In genomic region chr16:90072651-90073050, GRCm38 (mm10) we compare ENCODE assay signal across 7 mouse cellular contexts.
DNase-seq lines count a peak whose midpoint lies in the region; ATAC-seq and TF ChIP-seq lines count a peak whose summit lies in the region.

No protein-coding gene starts in this region.

- peak; percentile 32 for DNase-seq in G1E (ENCODE audit: low spot score)
- peak; percentile 12 for DNase-seq in c-Kit-negative CD71-positive TER-119-positive erythroid progenitor cells, embryonic 14.5 days (ENCODE audit: low read depth, low spot score)
- peak; percentile 73 for DNase-seq in kidney, postnatal 0 days (ENCODE audit: low spot score)
- peak; percentile 19 for DNase-seq in yolk sac, embryonic 10.5 days (ENCODE audit: low spot score)
- no peak for DNase-seq in spleen, postnatal 10 days (ENCODE audit: low spot score in 2 of 2)

- H3K4me3 ChIP-seq in G1E (ENCODE audit: low read depth, low read length): peak overlapping the region; percentile 23; the same call in 1 of the 2 replicates
- H3K4me3 ChIP-seq in heart, embryonic 15.5 days: peak overlapping the region; percentile 14
- H3K4me3 ChIP-seq in kidney, postnatal 0 days (replicated peaks; ENCODE audit: low read depth, low read length): no peak overlapping the region; the same call in 1 of the 2 replicates

- no peak for TF ChIP-seq CTCF in G1E (IDR thresholded peaks at IDR 0.05; ENCODE audit: low read depth, low read length)
- TF ChIP-seq CTCF in kidney, postnatal 0 days (IDR thresholded peaks at IDR 0.05; ENCODE audit: low read depth): no peak

- H3K9ac ChIP-seq in heart, embryonic 15.5 days: no peak overlapping the region
- no peak overlapping the region for H3K9ac ChIP-seq in kidney, postnatal 0 days (ENCODE audit: low read depth, low read length)

- ATAC-seq in G1E (ENCODE audit: extremely low read depth, insufficient number of reproducible peaks, low FRiP score, poor library complexity, severe bottlenecking): peak; percentile 12; the same call in 1 of the 2 replicates
- no peak for ATAC-seq in heart, embryonic 15.5 days (replicated peaks; ENCODE audit: insufficient number of reproducible peaks, insufficient read depth, low FRiP score, low read depth)
- ATAC-seq in kidney, postnatal 0 days (replicated peaks; ENCODE audit: low FRiP score, low read depth): 0 out of 2 replicates have a peak, but pooled peaks have one; percentile 10
- peak; percentile 64 for ATAC-seq in megakaryocyte-erythroid progenitor cell, adult 5-6 weeks (replicated peaks; ENCODE audit: low FRiP score, low TSS enrichment, poor library complexity, severe bottlenecking)

- WGBS in heart, embryonic 15.5 days: 20% methylated on average over 15 of the region's 15 CpGs
- 5% methylated on average over 15 of the region's 15 CpGs for WGBS in kidney, postnatal 0 days

- peaks cover 26% of the 10 kb centered on the region for H3K4me1 ChIP-seq in G1E (ENCODE audit: insufficient read depth, low read depth, low read length)
- peaks cover 18% of the 10 kb centered on the region for H3K4me1 ChIP-seq in heart, embryonic 15.5 days (replicated peaks)
- peaks cover 11% of the 10 kb centered on the region for H3K4me1 ChIP-seq in kidney, postnatal 0 days (replicated peaks; ENCODE audit: insufficient read depth, low read length)

- 0 out of 2 replicates have a peak overlapping the region, but pooled peaks have one; percentile 16 for H3K27ac ChIP-seq in heart, embryonic 15.5 days
- peak overlapping the region; percentile 78 for H3K27ac ChIP-seq in kidney, postnatal 0 days

- 0 out of 2 replicates have a peak, but pooled peaks cover 2% of the 10 kb centered on the region for H3K27me3 ChIP-seq in G1E (ENCODE audit: insufficient read depth, low read length)
- no peaks in the 10 kb centered on the region for H3K27me3 ChIP-seq in heart, embryonic 15.5 days
- no peaks in the 10 kb centered on the region for H3K27me3 ChIP-seq in kidney, postnatal 0 days (ENCODE audit: insufficient read depth, low read length)

- peak overlapping the region; percentile 49 for H3K4me2 ChIP-seq in heart, embryonic 15.5 days
- H3K4me2 ChIP-seq in kidney, postnatal 0 days (ENCODE audit: low read length): peak overlapping the region; percentile 37

- H3K9me3 ChIP-seq in G1E (replicated peaks): peaks cover 18% of the 10 kb centered on the region
- H3K9me3 ChIP-seq in heart, embryonic 15.5 days (replicated peaks): no peaks in the 10 kb centered on the region
- H3K9me3 ChIP-seq in kidney, postnatal 0 days (replicated peaks; ENCODE audit: low read length): no peaks in the 10 kb centered on the region

- no peaks in the 10 kb centered on the region for H3K36me3 ChIP-seq in G1E (replicated peaks)
- H3K36me3 ChIP-seq in heart, embryonic 15.5 days: no peaks in the 10 kb centered on the region
- H3K36me3 ChIP-seq in kidney, postnatal 0 days (ENCODE audit: insufficient read depth, low read length): no peaks in the 10 kb centered on the region

Comparison
In these comparisons a context has a peak if more than half of its experiments do, and no peak if none do; other contexts are left out.
1. DNase-seq: peak in G1E (single experiment), c-Kit-negative CD71-positive TER-119-positive erythroid progenitor cells, embryonic 14.5 days (single experiment), kidney, postnatal 0 days (single experiment) and yolk sac, embryonic 10.5 days (single experiment); none in spleen, postnatal 10 days (0 of 2).